Mouse (Mus musculus) neural tube, embryonic 11.5 days (tissue): ENCODE measurements around the gene Mogat1. TPM values are rescaled to one million over a fixed set of nuclear protein-coding genes. Genes with fewer than 3 reads are reported as not detected.

Experiments used
- ATAC-seq: fragments of 200-750 bp; cut with Nextera tagmentation; 2 replicates; pipeline ENCODE4 v1.8.0; 2017; ENCODE audit warnings: moderate number of reproducible peaks, mild to moderate bottlenecking, moderate TSS enrichment, moderate library complexity; ENCODE audit not compliant: insufficient read depth, low FRiP score, low TSS enrichment
- DNase-seq: peaks from one replicate; pipeline ENCODE4 v3.0.0-alpha.2; 2015; ENCODE audit warnings: low spot score
- H3K27ac ChIP-seq: fragments of 300-500 bp; sonication (generic); 2 replicates; pipeline ENCODE4 v1.5.1; 2014; ENCODE audit warnings: low read depth, mild to moderate bottlenecking, low read length
- H3K27me3 ChIP-seq: fragments of 300-500 bp; sonication (generic); 2 replicates; pipeline ENCODE4 v1.6.1; 2014; ENCODE audit warnings: mild to moderate bottlenecking, low read length, mixed read lengths; ENCODE audit not compliant: control insufficient read depth, insufficient read depth
- H3K36me3 ChIP-seq: fragments of 300-500 bp; sonication (generic); 2 replicates; pipeline ENCODE4 v1.6.1; 2014; ENCODE audit warnings: mild to moderate bottlenecking, low read length, moderate library complexity, mixed read lengths; ENCODE audit not compliant: control insufficient read depth, insufficient read depth
- H3K4me1 ChIP-seq: fragments of 300-500 bp; sonication (generic); 2 replicates; pipeline ENCODE4 v1.6.1; 2014; ENCODE audit warnings: low read length, mixed read lengths; ENCODE audit not compliant: control insufficient read depth, insufficient read depth
- H3K4me2 ChIP-seq: fragments of 300-500 bp; sonication (generic); 2 replicates; pipeline ENCODE4 v1.6.1; 2014; ENCODE audit warnings: low read depth, mild to moderate bottlenecking, moderate library complexity
- H3K4me3 ChIP-seq: fragments of 300-500 bp; sonication (generic); 2 replicates; pipeline ENCODE4 v1.5.1; 2014; ENCODE audit warnings: low read depth, low read length
- H3K9ac ChIP-seq: fragments of 300-500 bp; sonication (generic); 2 replicates; pipeline ENCODE4 v1.6.1; 2014; ENCODE audit warnings: mild to moderate bottlenecking, low read length
- H3K9me3 ChIP-seq: fragments of 300-500 bp; sonication (generic); 2 replicates; pipeline ENCODE4 v1.6.1; 2016; ENCODE audit warnings: low read length; ENCODE audit not compliant: control insufficient read depth
- WGBS: fragments of 180-500 bp; shearing (Covaris S2); extraction: QIAGEN DNeasy Blood & Tissue Kit; methylation state at CpG from one replicate; pipeline ENCODE4 v1.1.7; 2014; 5-methylcytosine and 5-hydroxymethylcytosine counted together
- polyA plus RNA-seq: library from polyadenylated mRNA; unstranded; fragments of >200 nt; fragmentation: Nextera tagmentation; extraction: Ambion mirVana; gene quantifications from 2 replicates; pipeline ENCODE4 v1.2.1, GENCODE M21; 2014

Mogat1 gene
- polyA plus RNA-seq, 1 experiment from 2014 or later = not detected

GRCm38 (mm10) chr1:78546258-78546657, 35.5 kb downstream of the Mogat1 start:
- WGBS = 90% methylated on average over 9 of the region's 9 CpGs
- Histone ChIP-seq H3K9me3 (no peaks in the 10 kb centered on the region), H3K4me2 (no peak overlapping the region), H3K36me3 (no peaks in the 10 kb centered on the region), H3K9ac (no peak overlapping the region), H3K4me3 (no peak overlapping the region), H3K27me3 (no peaks in the 10 kb centered on the region), H3K4me1 (no peaks in the 10 kb centered on the region), H3K27ac (no peak overlapping the region)
- ATAC-seq (no peak), DNase-seq (no peak)

GRCm38 (mm10) chr1:78548961-78549360, 38.2 kb downstream of the Mogat1 start:
- no peak overlapping the region for H3K9ac ChIP-seq
- H3K27ac ChIP-seq = no peak overlapping the region
- H3K27me3 ChIP-seq = no peaks in the 10 kb centered on the region
- H3K36me3 ChIP-seq = no peaks in the 10 kb centered on the region
- H3K4me1 ChIP-seq = no peaks in the 10 kb centered on the region
- H3K4me3 ChIP-seq = no peak overlapping the region
- H3K4me2 ChIP-seq = no peak overlapping the region
- WGBS = 48% methylated on average over 6 of the region's 6 CpGs
- H3K9me3 ChIP-seq = no peaks in the 10 kb centered on the region
- no peak for DNase-seq
- ATAC-seq = no peak

- H3K9ac ChIP-seq = no peak overlapping the region
- H3K4me1 ChIP-seq = no peaks in the 10 kb centered on the region
- no peak overlapping the region for H3K27ac ChIP-seq
- no peaks in the 10 kb centered on the region for H3K9me3 ChIP-seq
- H3K4me3 ChIP-seq = no peak overlapping the region
- ATAC-seq (no peak), DNase-seq (no peak)
- H3K4me2 ChIP-seq = no peak overlapping the region
- no peaks in the 10 kb centered on the region for H3K36me3 ChIP-seq
- H3K27me3 ChIP-seq = no peaks in the 10 kb centered on the region
- WGBS = 83% methylated on average over 8 of the region's 8 CpGs
These were observed 43.3 kb downstream of the Mogat1 start for GRCm38 (mm10) chr1:78554012-78554666.

DNA sequence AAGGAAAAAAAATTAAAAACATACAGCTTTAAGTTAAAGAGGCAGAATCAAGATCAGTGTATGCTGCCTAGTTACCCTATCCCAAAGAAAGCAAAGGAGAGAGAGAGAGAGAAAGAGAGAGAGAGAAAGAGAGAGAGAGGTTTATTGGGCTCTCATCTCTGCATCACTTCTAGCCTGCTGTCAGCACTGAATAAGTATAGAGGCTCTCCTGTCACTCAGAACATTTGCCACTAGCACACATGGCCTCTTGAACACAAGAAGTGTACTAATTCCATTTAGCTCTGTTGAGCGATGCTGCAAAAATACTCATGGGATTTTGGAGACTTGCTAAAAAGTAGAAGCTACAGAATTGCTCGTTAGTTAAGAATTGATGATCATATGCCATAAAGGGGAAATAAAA, 56.2 kb downstream of the Mogat1 start:
- Histone ChIP-seq H3K4me1 (no peaks in the 10 kb centered on the region), H3K27ac (no peak overlapping the region), H3K36me3 (no peaks in the 10 kb centered on the region), H3K4me2 (no peak overlapping the region), H3K27me3 (no peaks in the 10 kb centered on the region), H3K9ac (no peak overlapping the region), H3K9me3 (no peaks in the 10 kb centered on the region), H3K4me3 (no peak overlapping the region)
- no peak for DNase-seq
- ATAC-seq = no peak
- WGBS = 78% methylated on average over 2 of the region's 2 CpGs

DNA sequence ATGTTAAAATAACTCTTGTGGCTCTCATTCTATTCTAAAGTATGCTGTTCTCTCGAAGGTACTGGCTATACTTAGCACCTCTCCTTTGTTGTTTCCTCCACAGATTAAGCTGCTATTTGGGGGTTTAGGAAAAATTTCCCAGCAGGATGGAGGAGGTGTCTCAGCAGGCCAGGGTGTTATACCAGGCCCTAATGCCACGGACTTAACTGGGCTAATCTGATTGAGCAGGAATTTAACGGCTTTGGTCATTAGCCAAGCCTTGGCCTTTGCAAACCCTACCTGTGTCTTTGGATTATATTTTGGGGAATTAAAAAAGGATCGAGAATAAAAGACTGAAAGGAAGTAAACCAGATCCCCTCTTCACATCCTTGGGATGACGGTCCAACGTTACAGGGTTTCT, 56.6 kb downstream of the Mogat1 start:
- H3K4me3 ChIP-seq = no peak overlapping the region
- H3K36me3 ChIP-seq = no peaks in the 10 kb centered on the region
- DNase-seq (no peak), ATAC-seq (no peak)
- H3K9me3 ChIP-seq = no peaks in the 10 kb centered on the region
- 36% methylated on average over 6 of the region's 6 CpGs for WGBS
- H3K9ac ChIP-seq = no peak overlapping the region
- H3K4me2 ChIP-seq = no peak overlapping the region
- no peak overlapping the region for H3K27ac ChIP-seq
- no peaks in the 10 kb centered on the region for H3K27me3 ChIP-seq
- H3K4me1 ChIP-seq = no peaks in the 10 kb centered on the region

- WGBS = 44% methylated on average over 8 of the region's 8 CpGs
- Histone ChIP-seq H3K4me1 (no peaks in the 10 kb centered on the region), H3K9ac (no peak overlapping the region), H3K27ac (no peak overlapping the region), H3K4me3 (no peak overlapping the region), H3K9me3 (no peaks in the 10 kb centered on the region), H3K27me3 (no peaks in the 10 kb centered on the region), H3K36me3 (no peaks in the 10 kb centered on the region), H3K4me2 (no peak overlapping the region)
- DNase-seq = peak; percentile 20
- ATAC-seq = no peak
These were observed 57.2 kb downstream of the Mogat1 start for GRCm38 (mm10) chr1:78567834-78568507.

GRCm38 (mm10) chr1:78569617-78570016, 58.8 kb downstream of the Mogat1 start:
- Histone ChIP-seq H3K4me3 (no peak overlapping the region), H3K27ac (no peak overlapping the region), H3K9me3 (no peaks in the 10 kb centered on the region), H3K4me2 (no peak overlapping the region), H3K36me3 (no peaks in the 10 kb centered on the region), H3K9ac (no peak overlapping the region), H3K27me3 (no peaks in the 10 kb centered on the region), H3K4me1 (no peaks in the 10 kb centered on the region)
- DNase-seq (no peak), ATAC-seq (no peak)
- WGBS = 86% methylated on average over 5 of the region's 5 CpGs

GRCm38 (mm10) chr1:78585080-78585479, 74.3 kb downstream of the Mogat1 start:
- Histone ChIP-seq H3K4me2 (no peak overlapping the region), H3K36me3 (no peaks in the 10 kb centered on the region), H3K4me3 (no peak overlapping the region), H3K9ac (no peak overlapping the region), H3K27me3 (no peaks in the 10 kb centered on the region), H3K4me1 (no peaks in the 10 kb centered on the region), H3K9me3 (no peaks in the 10 kb centered on the region), H3K27ac (no peak overlapping the region)
- no peak for ATAC-seq
- WGBS = 91% methylated on average over 2 of the region's 2 CpGs
- DNase-seq = no peak

- DNase-seq (no peak), ATAC-seq (no peak)
- no peak overlapping the region for H3K27ac ChIP-seq
- no peaks in the 10 kb centered on the region for H3K36me3 ChIP-seq
- WGBS = 61% methylated on average over 4 of the region's 4 CpGs
- H3K27me3 ChIP-seq = no peaks in the 10 kb centered on the region
- no peaks in the 10 kb centered on the region for H3K4me1 ChIP-seq
- no peak overlapping the region for H3K4me3 ChIP-seq
- no peaks in the 10 kb centered on the region for H3K9me3 ChIP-seq
- no peak overlapping the region for H3K9ac ChIP-seq
- H3K4me2 ChIP-seq = no peak overlapping the region
These were observed 76.2 kb downstream of the Mogat1 start for GRCm38 (mm10) chr1:78586986-78587385.
